Mouse (Mus musculus): ENCODE results near the gene Acad12.
A peak's percentile ranks its signal among the peaks of the same experiment; 100 is the strongest.
"Not testable (repeated sequence)": the region's sequence is repeated elsewhere in the genome, so short reads cannot be mapped to it uniquely, and the experiment has no call there.

- peak; percentile 53 for TF ChIP-seq CTCF (IDR thresholded peaks at IDR 0.05; ENCODE audit: low read depth, low read length)
- TF ChIP-seq POLR2A (IDR thresholded peaks at IDR 0.05; ENCODE audit: insufficient read depth, low read length); EP300 (IDR thresholded peaks at IDR 0.05; ENCODE audit: insufficient read depth, low read depth, low read length): not testable (repeated sequence)
Observed at GRCm38 (mm10) chr5:121609556-121610135, 9.1 kb downstream of the Acad12 start.
